Mouse (Mus musculus) olfactory bulb, adult 2 months (tissue): ENCODE measurements around the gene Isca2. TPM values are rescaled to one million over a fixed set of nuclear protein-coding genes. Genes with fewer than 3 reads are reported as not detected.

Experiments used
- H3K27ac ChIP-seq: fragments of 200-500 bp; 2 replicates; pipeline ENCODE4 v1.5.1; 2012; ENCODE audit warnings: low read depth, low read length; ENCODE audit not compliant: insufficient read depth
- H3K4me1 ChIP-seq: fragments of 200-500 bp; 2 replicates; pipeline ENCODE4 v1.6.1; 2012; ENCODE audit warnings: low read length; ENCODE audit not compliant: control insufficient read depth, insufficient read depth
- H3K4me3 ChIP-seq: fragments of 200-500 bp; 2 replicates; pipeline ENCODE4 v1.5.1; 2012; ENCODE audit warnings: mild to moderate bottlenecking, low read depth, low read length, moderate library complexity; ENCODE audit not compliant: insufficient read depth
- CTCF ChIP-seq: fragments of 200-500 bp; IDR thresholded peaks from 2 replicates; pipeline ENCODE4 v1.5.1; 2012; ENCODE audit warnings: low read depth, mild to moderate bottlenecking, low read length, moderate library complexity; ENCODE audit not compliant: insufficient read depth
- POLR2A ChIP-seq: fragments of 200-500 bp; IDR thresholded peaks from 2 replicates; pipeline ENCODE4 v1.6.1; 2012; ENCODE audit warnings: mild to moderate bottlenecking, low read depth, low read length, moderate library complexity; ENCODE audit not compliant: insufficient read depth
- WGBS: fragments of 180-500 bp; shearing (Covaris S2); methylation state at CpG from one replicate; pipeline ENCODE4 v1.1.7; 2018; 5-methylcytosine and 5-hydroxymethylcytosine counted together
- polyA plus RNA-seq: library from polyadenylated mRNA; stranded (reverse); fragments of >200 nt; gene quantifications from 2 replicates; pipeline ENCODE4 v1.2.4, GENCODE M21; 2012; ENCODE audit warnings: low replicate concordance; ENCODE audit not compliant: missing spikeins, insufficient read depth, insufficient read length

Gene Isca2
- polyA plus RNA-seq, 1 experiment, result not detected

- no peak overlapping the region for H3K4me3 ChIP-seq
- peaks cover 7% of the 10 kb centered on the region for H3K4me1 ChIP-seq
- WGBS, result 81% methylated on average over 14 of the region's 14 CpGs
- no peak overlapping the region for H3K27ac ChIP-seq
- TF ChIP-seq CTCF (no peak), POLR2A (no peak)
Observed at GRCm38 (mm10) chr12:84750661-84751060, 22.4 kb upstream of the Isca2 start.

GRCm38 (mm10) chr12:84752131-84752977, 20.7 kb upstream of the Isca2 start:
- no peak overlapping the region for H3K4me3 ChIP-seq
- H3K27ac ChIP-seq, result no peak overlapping the region
- no peak for TF ChIP-seq CTCF
- H3K4me1 ChIP-seq, result peaks cover 15% of the 10 kb centered on the region
- 40% methylated on average over 14 of the region's 14 CpGs for WGBS

GRCm38 (mm10) chr12:84755008-84755695, 17.9 kb upstream of the Isca2 start:
- 26% methylated on average over 16 of the region's 16 CpGs for WGBS
- TF ChIP-seq CTCF, result no peak
- TF ChIP-seq POLR2A, result no peak
- peaks cover 15% of the 10 kb centered on the region for H3K4me1 ChIP-seq
- no peak overlapping the region for H3K4me3 ChIP-seq
- H3K27ac ChIP-seq, result no peak overlapping the region

- WGBS, result 46% methylated on average over 10 of the region's 10 CpGs
- TF ChIP-seq CTCF, result no peak
- TF ChIP-seq POLR2A, result no peak
- H3K4me1 ChIP-seq, result peaks cover 15% of the 10 kb centered on the region
- no peak overlapping the region for H3K27ac ChIP-seq
- H3K4me3 ChIP-seq, result no peak overlapping the region
Observed at GRCm38 (mm10) chr12:84756016-84756415, 17.0 kb upstream of the Isca2 start.

- peaks cover 9% of the 10 kb centered on the region for H3K4me1 ChIP-seq
- 85% methylated on average over 2 of the region's 2 CpGs for WGBS
Observed at GRCm38 (mm10) chr12:84759063-84759462, 14.0 kb upstream of the Isca2 start.

GRCm38 (mm10) chr12:84762532-84762931, 10.5 kb upstream of the Isca2 start:
- Histone ChIP-seq H3K27ac (no peak overlapping the region), H3K4me3 (no peak overlapping the region), H3K4me1 (peaks cover 2% of the 10 kb centered on the region)
- no peak for TF ChIP-seq POLR2A
- TF ChIP-seq CTCF, result no peak
- 85% methylated on average over 5 of the region's 5 CpGs for WGBS

More at GRCm38 (mm10) chr12:84759063-84759462, 14.0 kb upstream of the Isca2 start:
- TF ChIP-seq POLR2A (no peak), CTCF (no peak)
- no peak overlapping the region for H3K4me3 ChIP-seq
- H3K27ac ChIP-seq, result no peak overlapping the region

GRCm38 (mm10) chr12:84763577-84764218, 9.4 kb upstream of the Isca2 start:
- H3K27ac ChIP-seq, result no peak overlapping the region
- TF ChIP-seq POLR2A (no peak), CTCF (no peak)
- H3K4me3 ChIP-seq, result no peak overlapping the region
- WGBS, result 91% methylated on average over 13 of the region's 13 CpGs
- peaks cover 2% of the 10 kb centered on the region for H3K4me1 ChIP-seq

- H3K4me1 ChIP-seq, result peaks cover 2% of the 10 kb centered on the region
- no peak for TF ChIP-seq CTCF
- TF ChIP-seq POLR2A, result no peak
- 70% methylated on average over 7 of the region's 7 CpGs for WGBS
- no peak overlapping the region for H3K4me3 ChIP-seq
- no peak overlapping the region for H3K27ac ChIP-seq
Observed at GRCm38 (mm10) chr12:84764756-84765155, 8.3 kb upstream of the Isca2 start.

GRCm38 (mm10) chr12:84765506-84765905, 7.5 kb upstream of the Isca2 start:
- Histone ChIP-seq H3K4me1 (peaks cover 2% of the 10 kb centered on the region), H3K4me3 (no peak overlapping the region), H3K27ac (no peak overlapping the region)
- 89% methylated on average over 15 of the region's 15 CpGs for WGBS
- TF ChIP-seq CTCF (no peak), POLR2A (no peak)
